Mouse (Mus musculus) intestine, embryonic 14.5 days (tissue): ENCODE measurements at regions not wholly inside any gene's neighbourhood (a gene's known extent, or its start where the extent isn't known, plus 50 kb on each side); places are given as distances from the start of the nearest gene placed in this dataset.
A peak's percentile ranks its signal among the peaks of the same experiment; 100 is the strongest.

Source experiments
- ATAC-seq: fragments of 200-750 bp; cut with Nextera tagmentation; replicated peaks from 2 replicates; pipeline ENCODE4 v1.8.0; 2017; ENCODE audit warnings: low read depth, moderate number of reproducible peaks, moderate TSS enrichment, moderate library complexity; ENCODE audit not compliant: low FRiP score, low TSS enrichment
- DNase-seq: peaks from one replicate; pipeline ENCODE4 v3.0.0-alpha.2; 2018; ENCODE audit warnings: low spot score
- H3K27ac ChIP-seq: fragments of 300-500 bp; sonication (generic); 2 replicates; pipeline ENCODE4 v1.5.1; 2014; ENCODE audit warnings: low read depth, mild to moderate bottlenecking, control low read depth
- H3K27me3 ChIP-seq: fragments of 300-500 bp; sonication (generic); replicated peaks from 2 replicates; pipeline ENCODE4 v1.6.1; 2014; ENCODE audit warnings: low read length, control low read depth; ENCODE audit not compliant: control insufficient read depth, insufficient read depth
- H3K36me3 ChIP-seq: fragments of 300-500 bp; sonication (generic); 2 replicates; pipeline ENCODE4 v1.6.1; 2014; ENCODE audit warnings: low read length, control low read depth; ENCODE audit not compliant: control insufficient read depth, insufficient read depth
- H3K4me1 ChIP-seq: fragments of 300-500 bp; sonication (generic); replicated peaks from 2 replicates; pipeline ENCODE4 v1.6.1; 2014; ENCODE audit warnings: low read length, control low read depth, mixed read lengths; ENCODE audit not compliant: control insufficient read depth, insufficient read depth
- H3K4me2 ChIP-seq: fragments of 300-500 bp; sonication (generic); 2 replicates; pipeline ENCODE4 v1.6.1; 2014; ENCODE audit warnings: low read length
- H3K4me3 ChIP-seq: fragments of 300-500 bp; sonication (generic); 2 replicates; pipeline ENCODE4 v1.5.1; 2014; ENCODE audit warnings: low read depth, low read length, control low read depth, mixed read lengths
- H3K9ac ChIP-seq: fragments of 300-500 bp; sonication (generic); 2 replicates; pipeline ENCODE4 v1.6.1; 2014; ENCODE audit warnings: mild to moderate bottlenecking, low read length
- H3K9me3 ChIP-seq: fragments of 300-500 bp; sonication (generic); 2 replicates; pipeline ENCODE4 v1.6.1; 2016; ENCODE audit warnings: low read length, control low read depth; ENCODE audit not compliant: control insufficient read depth
- WGBS: fragments of 180-500 bp; shearing (Covaris S2); extraction: QIAGEN DNeasy Blood & Tissue Kit; methylation state at CpG from one replicate; pipeline ENCODE4 v1.1.7; 2014; 5-methylcytosine and 5-hydroxymethylcytosine counted together

GRCm38 (mm10) chr6:141027353-141027752, 221.7 kb upstream of the Pde3a start:
- Histone ChIP-seq H3K36me3 (no peaks in the 10 kb centered on the region), H3K4me1 (peaks cover 8% of the 10 kb centered on the region; the same call in 1 of the 2 replicates), H3K9ac (no peak overlapping the region), H3K4me3 (no peak overlapping the region), H3K27ac (no peak overlapping the region), H3K9me3 (no peaks in the 10 kb centered on the region), H3K4me2 (no peak overlapping the region), H3K27me3 (no peaks in the 10 kb centered on the region)
- ATAC-seq (0 out of 2 replicates have a peak, but pooled peaks have one; percentile 58), DNase-seq (no peak)
- WGBS, result 32% methylated on average over 4 of the region's 4 CpGs

DNA sequence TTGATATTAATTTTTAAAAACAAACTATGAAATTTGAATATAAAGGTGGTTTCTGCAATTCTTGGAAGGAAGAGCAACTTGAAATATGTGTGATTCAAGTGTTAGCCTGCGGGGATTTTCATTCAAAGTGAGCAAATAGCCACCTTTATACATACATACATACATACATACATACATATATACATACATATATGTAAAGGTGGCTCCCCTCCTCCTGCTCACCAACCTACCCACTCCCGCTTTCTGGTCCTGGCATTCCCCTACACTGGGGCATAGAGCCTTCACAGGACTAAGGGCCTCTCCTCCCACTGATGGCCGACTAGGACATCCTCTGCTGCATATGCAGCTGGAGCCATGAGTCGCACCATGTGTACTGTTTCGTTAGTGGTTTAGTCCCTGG, 221.3 kb upstream of the Pde3a start:
- no peaks in the 10 kb centered on the region for H3K36me3 ChIP-seq
- H3K9ac ChIP-seq, result no peak overlapping the region
- no peak for ATAC-seq
- peaks cover 8% of the 10 kb centered on the region; the same call in 1 of the 2 replicates for H3K4me1 ChIP-seq
- WGBS, result 84% methylated on average over 5 of the region's 5 CpGs
- DNase-seq, result no peak
- no peak overlapping the region for H3K4me2 ChIP-seq
- H3K9me3 ChIP-seq, result no peaks in the 10 kb centered on the region
- H3K27me3 ChIP-seq, result no peaks in the 10 kb centered on the region
- no peak overlapping the region for H3K4me3 ChIP-seq
- H3K27ac ChIP-seq, result no peak overlapping the region

DNA sequence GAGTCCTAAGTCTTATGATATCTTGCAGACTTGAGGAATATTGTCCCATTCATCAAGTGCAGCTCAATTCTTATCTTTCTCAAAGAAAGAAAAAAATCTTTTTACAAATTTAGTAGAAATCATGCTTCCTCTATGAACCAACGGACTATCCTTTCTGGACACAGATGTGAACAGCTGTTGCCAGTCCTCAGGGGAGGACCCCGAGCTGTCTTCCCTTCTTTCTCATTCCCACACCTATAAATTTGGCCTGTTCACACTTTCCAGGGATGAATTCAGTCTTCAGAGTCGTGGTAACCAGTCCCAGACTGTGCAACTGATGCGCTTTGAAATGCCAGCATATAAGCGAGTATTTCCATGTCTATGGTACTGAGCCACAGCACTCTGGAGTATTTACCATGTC, 214.2 kb upstream of the Pde3a start:
- Histone ChIP-seq H3K36me3 (no peaks in the 10 kb centered on the region), H3K27ac (no peak overlapping the region), H3K27me3 (no peaks in the 10 kb centered on the region), H3K4me2 (no peak overlapping the region), H3K9me3 (no peaks in the 10 kb centered on the region), H3K4me1 (no peaks in the 10 kb centered on the region), H3K9ac (no peak overlapping the region), H3K4me3 (no peak overlapping the region)
- DNase-seq, result no peak
- WGBS, result 55% methylated on average over 5 of the region's 5 CpGs
- ATAC-seq, result no peak

GRCm38 (mm10) chr6:141041358-141041757, 207.7 kb upstream of the Pde3a start:
- Histone ChIP-seq H3K36me3 (no peaks in the 10 kb centered on the region), H3K27ac (peak overlapping the region; percentile 64), H3K9me3 (no peaks in the 10 kb centered on the region), H3K4me2 (no peak overlapping the region), H3K27me3 (no peaks in the 10 kb centered on the region), H3K4me1 (peaks cover 3% of the 10 kb centered on the region; the same call in 1 of the 2 replicates), H3K4me3 (no peak overlapping the region), H3K9ac (no peak overlapping the region)
- no peak for DNase-seq
- 45% methylated on average over 5 of the region's 5 CpGs for WGBS
- peak; percentile 64 for ATAC-seq

DNA sequence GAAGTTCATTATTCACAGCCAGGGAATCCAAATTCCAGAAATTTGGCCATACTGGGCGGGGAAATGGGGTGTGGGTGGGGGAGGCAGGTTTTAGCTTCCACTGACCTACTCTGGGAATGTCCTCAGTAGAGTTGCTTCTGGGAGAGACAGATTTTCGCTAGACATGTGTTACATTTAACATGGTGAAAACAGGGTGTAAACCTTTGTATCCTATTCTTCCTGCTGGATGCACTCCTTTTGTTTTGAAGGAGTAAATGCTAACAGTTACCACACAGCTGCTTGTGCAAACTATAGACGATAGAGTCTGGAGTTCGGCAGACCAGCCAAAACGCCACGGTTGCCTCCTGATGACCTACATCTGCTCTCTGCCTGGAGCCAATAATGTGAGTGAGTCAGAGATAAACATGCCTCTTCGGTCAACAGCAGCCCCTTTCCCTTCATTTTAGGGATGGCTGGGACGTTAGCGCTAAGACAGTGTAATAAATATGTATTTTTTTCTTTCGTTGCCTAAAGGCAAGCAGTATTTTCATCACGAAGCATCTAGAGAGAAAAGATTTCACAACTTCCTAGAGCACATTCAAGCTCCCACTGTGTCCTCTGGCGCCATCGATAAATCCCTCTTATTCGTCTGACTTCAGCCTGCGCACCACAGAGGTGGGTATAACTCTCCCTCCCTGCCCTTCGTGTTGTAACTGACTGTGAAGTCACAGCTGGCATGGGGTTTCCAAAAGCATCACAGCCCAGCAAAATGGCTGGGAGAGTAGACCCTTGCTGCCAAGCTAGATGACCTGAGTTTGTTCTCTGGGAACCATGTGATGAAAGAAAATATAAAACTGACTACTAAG, 207.1 kb upstream of the Pde3a start:
- no peaks in the 10 kb centered on the region for H3K27me3 ChIP-seq
- H3K4me3 ChIP-seq, result no peak overlapping the region
- no peak for DNase-seq
- 0 out of 2 replicates have a peak, but pooled peaks have one; percentile 36 for ATAC-seq
- no peaks in the 10 kb centered on the region for H3K9me3 ChIP-seq
- WGBS, result 40% methylated on average over 16 of the region's 16 CpGs
- no peak overlapping the region; the same call in 1 of the 2 replicates for H3K4me2 ChIP-seq
- H3K4me1 ChIP-seq, result peaks cover 3% of the 10 kb centered on the region; the same call in 1 of the 2 replicates
- H3K9ac ChIP-seq, result no peak overlapping the region
- H3K27ac ChIP-seq, result peak overlapping the region; percentile 64
- no peaks in the 10 kb centered on the region for H3K36me3 ChIP-seq

- DNase-seq (no peak), ATAC-seq (no peak)
- Histone ChIP-seq H3K9me3 (no peaks in the 10 kb centered on the region), H3K4me3 (no peak overlapping the region), H3K36me3 (no peaks in the 10 kb centered on the region), H3K27ac (no peak overlapping the region), H3K4me2 (no peak overlapping the region), H3K9ac (no peak overlapping the region), H3K4me1 (no peaks in the 10 kb centered on the region), H3K27me3 (no peaks in the 10 kb centered on the region)
- 79% methylated on average over 2 of the region's 2 CpGs for WGBS
Measured at GRCm38 (mm10) chr6:141048271-141048670, 200.8 kb upstream of the Pde3a start.

- ATAC-seq (no peak), DNase-seq (no peak)
- no peak overlapping the region for H3K4me2 ChIP-seq
- no peaks in the 10 kb centered on the region for H3K27me3 ChIP-seq
- no peaks in the 10 kb centered on the region for H3K36me3 ChIP-seq
- no peak overlapping the region for H3K9ac ChIP-seq
- H3K9me3 ChIP-seq, result no peaks in the 10 kb centered on the region
- no peak overlapping the region for H3K27ac ChIP-seq
- no peak overlapping the region for H3K4me3 ChIP-seq
- 67% methylated on average over 11 of the region's 11 CpGs for WGBS
- H3K4me1 ChIP-seq, result no peaks in the 10 kb centered on the region
Measured at GRCm38 (mm10) chr6:141050038-141050684, 198.9 kb upstream of the Pde3a start.

DNA sequence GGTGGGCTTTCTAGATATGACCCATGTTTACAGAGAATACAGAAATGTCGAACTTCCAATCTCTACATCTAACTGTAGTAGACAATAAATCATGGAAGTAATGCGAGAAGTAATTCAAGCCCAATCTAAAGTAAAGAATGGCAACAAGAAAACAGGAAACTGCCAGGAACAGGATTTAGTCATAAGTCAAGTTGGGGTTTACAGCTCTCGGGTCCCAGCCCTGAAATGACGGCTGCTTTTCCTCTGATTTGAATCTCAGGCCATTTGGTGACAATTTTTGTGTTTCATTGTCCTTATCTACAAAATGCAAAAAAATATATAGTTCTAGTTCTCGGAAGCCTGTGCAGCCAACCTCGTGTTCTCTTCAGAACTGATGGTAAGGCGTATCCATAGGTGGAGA, 195.0 kb upstream of the Pde3a start:
- Histone ChIP-seq H3K27ac (no peak overlapping the region), H3K4me2 (no peak overlapping the region), H3K4me1 (no peaks in the 10 kb centered on the region), H3K27me3 (no peaks in the 10 kb centered on the region), H3K4me3 (no peak overlapping the region), H3K9ac (no peak overlapping the region), H3K9me3 (0 out of 2 replicates have a peak, but pooled peaks cover 7% of the 10 kb centered on the region), H3K36me3 (no peaks in the 10 kb centered on the region)
- DNase-seq (no peak), ATAC-seq (no peak)
- WGBS, result 70% methylated on average over 7 of the region's 7 CpGs
